Mouse (Mus musculus) liver, embryonic 14.5 days (tissue): ENCODE results near the gene E2f1. TPM values are rescaled to one million over a fixed set of nuclear protein-coding genes. Genes with fewer than 3 reads are reported as not detected.

Experiments
- ATAC-seq: fragments of 200-750 bp; cut with Nextera tagmentation; 2 replicates; pipeline ENCODE4 v1.8.0; 2017; ENCODE audit warnings: moderate number of reproducible peaks, mild to moderate bottlenecking, moderate library complexity; ENCODE audit not compliant: insufficient read depth
- DNase-seq, 3 experiments: peaks; one replicate each; pipeline ENCODE4 v3.0.0-alpha.2; 2012 to 2013; ENCODE audit warnings: low read depth in 3 of 3, low spot score in 3 of 3
- H3K27ac ChIP-seq: fragments of 300-500 bp; sonication (generic); 2 replicates; pipeline ENCODE4 v1.5.1; 2014; ENCODE audit warnings: moderate library complexity, mild to moderate bottlenecking, control low read depth, inconsistent platforms
- H3K27me3 ChIP-seq: fragments of 300-500 bp; sonication (generic); 2 replicates; pipeline ENCODE4 v1.6.1; 2014; ENCODE audit warnings: mild to moderate bottlenecking, low read length, moderate library complexity; ENCODE audit not compliant: control insufficient read depth, insufficient read depth
- H3K36me3 ChIP-seq: fragments of 300-500 bp; sonication (generic); replicated peaks from 2 replicates; pipeline ENCODE4 v1.6.1; 2014; ENCODE audit warnings: low read depth; ENCODE audit not compliant: control insufficient read depth, insufficient read depth
- H3K4me1 ChIP-seq, 2 experiments: fragments of 200-500 bp in 1 of 2; fragments of 300-500 bp in 1 of 2; sonication (generic) in 1 of 2; replicated peaks; 2 replicates each; pipeline ENCODE4 v1.6.1; 2012 to 2014; ENCODE audit warnings: antibody characterized with exemption in 1 of 2, inconsistent platforms in 1 of 2, low read length in 1 of 2; ENCODE audit not compliant: control insufficient read depth in 2 of 2, insufficient read depth in 2 of 2
- H3K4me2 ChIP-seq: fragments of 300-500 bp; sonication (generic); 2 replicates; pipeline ENCODE4 v1.6.1; 2014; ENCODE audit warnings: low read depth, mild to moderate bottlenecking, control low read depth, moderate library complexity
- H3K4me3 ChIP-seq, 2 experiments: fragments of 200-500 bp in 1 of 2; fragments of 300-500 bp in 1 of 2; sonication (generic) in 1 of 2; 2 replicates each; pipeline ENCODE4 v1.5.1; 2012 to 2014; ENCODE audit warnings: low read depth in 2 of 2, low read length in 2 of 2, mild to moderate bottlenecking in 2 of 2, control low read depth in 1 of 2, inconsistent platforms in 1 of 2, moderate library complexity in 1 of 2; ENCODE audit not compliant: insufficient read depth in 1 of 2
- H3K9ac ChIP-seq: fragments of 300-500 bp; sonication (generic); replicated peaks from 2 replicates; pipeline ENCODE4 v1.6.1; 2014; ENCODE audit warnings: mild to moderate bottlenecking, control low read depth, moderate library complexity
- H3K9me3 ChIP-seq: fragments of 300-500 bp; sonication (generic); 2 replicates; pipeline ENCODE4 v1.6.1; 2016; ENCODE audit warnings: low read length, mixed read lengths; ENCODE audit not compliant: control insufficient read depth
- CTCF ChIP-seq: IDR thresholded peaks from 2 replicates; pipeline ENCODE4 v1.5.1; 2016; ENCODE audit warnings: antibody characterized with exemption, low read depth, control low read depth
- EP300 ChIP-seq: IDR thresholded peaks from 2 replicates; pipeline ENCODE4 v1.6.1; 2016; ENCODE audit warnings: antibody characterized with exemption, low read depth
- WGBS: fragments of 180-500 bp; shearing (Covaris S2); extraction: QIAGEN DNeasy Blood & Tissue Kit; methylation state at CpG from one replicate; pipeline ENCODE4 v1.1.7; 2014; ENCODE audit not compliant: insufficient replicate concordance; 5-methylcytosine and 5-hydroxymethylcytosine counted together
- polyA plus RNA-seq, 2 experiments: library from polyadenylated mRNA; depleted of rRNA in 1 of 2; stranded (reverse) in 1 of 2; unstranded in 1 of 2; fragments of >200 nt; fragmentation: Nextera tagmentation in 1 of 2; extraction: Ambion mirVana in 1 of 2; gene quantifications; 2 replicates each; pipeline versions ENCODE4 v1.2.1 to v1.2.3; 2012 to 2014

E2f1 gene
- polyA plus RNA-seq, 2 experiments = 6.0 to 26.2 TPM

DNA sequence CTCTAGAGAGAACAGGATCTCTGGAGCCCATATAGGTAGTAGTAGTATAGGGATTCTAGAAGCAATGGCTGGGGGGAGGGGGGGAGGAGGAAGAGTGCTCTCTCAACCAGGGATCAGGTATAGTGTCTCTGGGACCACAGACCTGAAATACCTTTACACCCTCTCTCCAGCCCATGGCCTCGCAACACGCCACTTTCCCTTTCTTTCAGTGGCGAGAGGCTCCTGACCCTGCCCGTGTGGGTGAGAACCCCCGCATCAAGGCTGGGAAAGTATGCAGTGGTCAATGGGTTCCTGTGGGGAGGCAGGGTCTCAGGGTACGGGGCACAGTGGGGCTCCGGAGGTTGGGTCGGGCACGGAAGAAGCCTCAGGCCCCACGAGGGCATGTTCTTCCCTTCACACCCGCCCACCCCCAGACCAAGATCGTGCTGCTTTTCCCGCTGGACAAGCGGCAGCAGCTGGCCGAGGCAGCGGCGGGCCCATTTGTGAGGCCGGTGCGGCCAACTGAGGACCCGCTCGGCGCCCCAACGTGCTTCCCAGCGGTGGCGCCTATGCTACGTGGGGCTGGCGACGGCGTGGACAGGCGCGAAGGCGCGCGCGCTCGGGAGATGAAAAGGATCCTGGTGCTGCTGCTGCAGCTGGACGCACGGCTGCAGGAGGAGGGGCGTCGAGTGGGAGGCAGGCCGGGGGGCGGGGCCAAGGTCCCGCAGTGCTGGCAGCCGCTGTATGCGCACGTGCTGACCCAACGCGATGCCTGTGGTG is 20.4 kb downstream of the E2f1 start:
- ATAC-seq (no peak; the same call in 1 of the 2 replicates), DNase-seq (no peak)
- Histone ChIP-seq H3K4me3 (peak overlapping the region; percentile 1 to 29; a peak in 3 of 4 replicates), H3K4me1 (peaks cover 2 to 3% of the 10 kb centered on the region in 2 experiments; a peak in 1 of 4 replicates), H3K27ac (no peak overlapping the region), H3K9ac (no peak overlapping the region), H3K36me3 (no peaks in the 10 kb centered on the region), H3K27me3 (peaks cover 27% of the 10 kb centered on the region), H3K4me2 (peak overlapping the region; percentile 68), H3K9me3 (no peaks in the 10 kb centered on the region)
- 4% methylated on average over 48 of the region's 48 CpGs for WGBS
- TF ChIP-seq EP300 = no peak
- no peak for TF ChIP-seq CTCF

DNA sequence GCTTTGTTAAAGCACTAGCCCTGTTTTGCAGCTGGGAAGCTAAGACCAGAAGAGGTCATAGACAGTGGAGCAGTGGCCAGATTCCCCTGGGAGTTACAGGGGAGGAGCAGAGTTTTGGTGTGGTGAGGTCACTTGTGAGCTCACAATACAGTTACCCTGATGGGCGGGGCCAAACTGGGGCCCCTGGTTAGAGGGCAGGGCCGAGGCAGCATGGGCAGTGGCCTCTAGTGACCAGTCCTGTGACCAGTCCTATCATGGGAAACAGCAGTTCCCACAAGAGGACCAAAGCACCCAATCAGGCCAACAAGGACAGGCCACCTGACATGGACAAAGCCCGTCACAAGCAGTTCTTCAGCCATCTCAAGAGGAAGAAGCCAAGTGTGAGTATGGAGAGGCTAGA is 21.0 kb downstream of the E2f1 start:
- DNase-seq = no peak
- no peaks in the 10 kb centered on the region for H3K36me3 ChIP-seq
- H3K4me2 ChIP-seq = no peak overlapping the region
- H3K9me3 ChIP-seq = no peaks in the 10 kb centered on the region
- H3K4me3 ChIP-seq = no peak overlapping the region
- TF ChIP-seq EP300 = no peak
- no peak for TF ChIP-seq CTCF
- no peak overlapping the region for H3K9ac ChIP-seq
- no peak overlapping the region for H3K27ac ChIP-seq
- H3K27me3 ChIP-seq = peaks cover 27% of the 10 kb centered on the region
- ATAC-seq = peak; percentile 22; the same call in 1 of the 2 replicates
- WGBS = 40% methylated on average over 3 of the region's 3 CpGs
- peaks cover 2 to 3% of the 10 kb centered on the region in 2 experiments; a peak in 1 of 4 replicates for H3K4me1 ChIP-seq

DNA sequence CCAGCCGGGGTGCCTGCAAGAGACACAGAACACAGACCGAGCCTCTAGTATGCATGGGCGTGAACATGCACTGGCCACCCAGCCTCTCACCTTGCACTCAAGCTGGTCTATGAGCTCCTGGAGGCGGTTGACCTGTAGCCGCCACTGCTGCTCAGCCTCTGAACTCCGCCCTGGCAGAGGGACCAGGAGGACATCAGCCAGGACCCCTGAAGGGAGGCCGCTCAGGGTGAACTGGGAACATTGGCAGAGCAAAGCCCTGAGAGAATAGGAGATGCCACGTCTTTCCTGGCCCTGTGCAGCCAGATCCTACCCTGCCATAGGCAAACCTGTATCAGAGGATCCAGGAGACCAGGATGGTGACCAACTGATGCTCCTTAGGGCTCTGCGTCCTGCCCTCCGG is 23.0 kb downstream of the E2f1 start, which contains the start of gene 1700003F12Rik:
Gene 1700003F12Rik (plus strand): TSS at position 375 of the 400 bp plus-strand sequence.
- Histone ChIP-seq H3K4me2 (no peak within 1 kb of the TSS), H3K36me3 (no peaks in the 10 kb centered on the region), H3K4me3 (no peak within 1 kb of the TSS), H3K4me1 (peaks cover 0 to 3% of the 10 kb centered on the region in 2 experiments; a peak in 1 of 4 replicates), H3K9ac (no peak within 1 kb of the TSS), H3K27me3 (peaks cover 23% of the 10 kb centered on the region), H3K9me3 (no peaks in the 10 kb centered on the region), H3K27ac (no peak within 1 kb of the TSS)
- no peak for TF ChIP-seq CTCF
- ATAC-seq (no peak), DNase-seq (no peak)
- 78% methylated on average over 10 of the region's 10 CpGs for WGBS

DNA sequence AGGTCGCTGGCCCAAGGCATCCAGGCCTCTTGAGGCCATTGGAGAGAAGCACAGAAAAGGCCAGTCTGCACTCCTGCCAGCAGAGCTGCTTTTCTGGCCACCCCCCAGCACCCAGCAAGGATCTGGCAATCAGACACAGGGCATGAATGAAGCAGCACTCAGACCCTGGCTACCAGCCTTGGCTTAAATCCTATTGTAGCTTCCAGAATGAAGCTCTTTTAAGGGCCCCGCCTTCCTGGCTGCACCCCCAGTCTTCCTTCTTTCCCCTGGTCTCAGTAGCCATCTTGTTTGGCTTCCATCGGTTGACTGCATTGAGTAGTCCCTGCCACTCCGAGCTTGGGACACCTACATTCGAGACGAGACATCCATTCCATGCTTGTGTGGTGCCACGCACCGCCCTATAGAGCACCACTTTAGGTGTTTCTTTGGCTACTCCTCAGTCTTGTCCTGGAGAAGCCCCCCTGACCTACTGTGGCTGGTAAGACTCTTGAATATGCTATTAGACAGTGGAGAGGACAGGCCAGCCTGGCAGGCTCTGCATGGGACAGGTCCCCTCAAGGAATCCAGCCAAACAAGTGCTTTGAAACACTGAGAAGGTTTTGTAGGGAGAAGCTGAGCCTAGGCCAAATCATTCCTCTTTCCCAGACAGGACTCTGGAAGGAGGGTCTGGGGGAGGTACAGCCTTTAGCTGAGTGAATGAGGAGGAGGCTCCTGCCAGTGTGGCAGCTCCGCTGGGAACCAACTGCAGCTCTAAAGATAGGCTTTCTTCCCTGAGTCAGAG is 25.9 kb downstream of the E2f1 start:
- Histone ChIP-seq H3K9ac (no peak overlapping the region), H3K36me3 (no peaks in the 10 kb centered on the region), H3K4me1 (peaks cover 0 to 1% of the 10 kb centered on the region in 2 experiments; a peak in 1 of 4 replicates), H3K4me3 (no peak overlapping the region), H3K9me3 (no peaks in the 10 kb centered on the region), H3K4me2 (no peak overlapping the region), H3K27ac (no peak overlapping the region), H3K27me3 (no peaks in the 10 kb centered on the region)
- TF ChIP-seq EP300 (no peak), CTCF (no peak)
- no peak for ATAC-seq
- 67% methylated on average over 9 of the region's 9 CpGs for WGBS
- DNase-seq = no peak

DNA sequence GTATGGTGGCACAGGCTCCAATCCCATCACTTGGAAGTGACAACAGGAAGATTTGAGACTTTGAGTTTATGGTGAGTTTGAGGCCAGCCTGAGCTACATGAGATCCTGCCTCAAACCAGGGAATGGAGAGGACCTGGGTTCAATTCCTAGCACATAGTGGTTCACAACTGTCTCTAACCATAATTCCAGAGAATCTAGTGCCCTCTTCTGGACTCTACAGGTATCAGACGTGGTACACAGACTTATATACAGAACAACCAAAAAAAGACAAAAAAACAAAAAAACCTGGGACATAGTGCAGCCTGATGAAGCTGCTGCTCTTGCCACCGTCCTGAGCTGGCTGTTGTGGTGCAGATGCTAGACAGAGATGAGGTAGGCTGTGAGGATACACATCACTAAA is 28.1 kb downstream of the E2f1 start:
- Histone ChIP-seq H3K4me3 (no peak overlapping the region), H3K36me3 (no peaks in the 10 kb centered on the region), H3K27ac (no peak overlapping the region), H3K9ac (no peak overlapping the region), H3K4me2 (no peak overlapping the region), H3K4me1 (peaks cover 0 to 4% of the 10 kb centered on the region in 2 experiments; a peak in 1 of 4 replicates), H3K27me3 (no peaks in the 10 kb centered on the region), H3K9me3 (no peaks in the 10 kb centered on the region)
- no peak for TF ChIP-seq EP300
- TF ChIP-seq CTCF = no peak
- WGBS = 50% methylated on average over 2 of the region's 2 CpGs
- ATAC-seq (no peak), DNase-seq (no peak)
